Mouse (Mus musculus): ENCODE results near the gene Fam24b. TPM values are rescaled to one million over a fixed set of nuclear protein-coding genes. Genes with fewer than 3 reads are reported as not detected.

Gene Fam24b
- not detected in 2 replicates for total RNA-seq (2017)

GRCm38 (mm10) chr7:131329416-131329815 is at the start of gene Fam24b:
TSS of gene Fam24b (minus strand) at chr7:131329516.
- ATAC-seq (ENCODE audit: extremely low read depth, insufficient number of reproducible peaks, low FRiP score, poor library complexity, severe bottlenecking), result no peak

- ATAC-seq (ENCODE audit: extremely low read depth, insufficient number of reproducible peaks, low FRiP score, poor library complexity, severe bottlenecking), result no peak
Observed at GRCm38 (mm10) chr7:131371880-131372651, 42.8 kb upstream of the Fam24b start.

- ATAC-seq (ENCODE audit: extremely low read depth, insufficient number of reproducible peaks, low FRiP score, poor library complexity, severe bottlenecking), result no peak
Observed at GRCm38 (mm10) chr7:131371470-131371860, 42.1 kb upstream of the Fam24b start.

- ATAC-seq (ENCODE audit: extremely low read depth, insufficient number of reproducible peaks, low FRiP score, poor library complexity, severe bottlenecking), result peak; percentile 89
Observed at GRCm38 (mm10) chr7:131370648-131371469, 41.5 kb upstream of the Fam24b start, which contains the start of gene Pstk. TSS of gene Pstk (plus strand) at chr7:131371141.

- ATAC-seq (ENCODE audit: extremely low read depth, insufficient number of reproducible peaks, low FRiP score, poor library complexity, severe bottlenecking), result no peak
Observed at GRCm38 (mm10) chr7:131364131-131364530, 34.8 kb upstream of the Fam24b start.

- peak; percentile 87 for ATAC-seq (ENCODE audit: extremely low read depth, insufficient number of reproducible peaks, low FRiP score, poor library complexity, severe bottlenecking)
Observed at GRCm38 (mm10) chr7:131362615-131363300, 33.4 kb upstream of the Fam24b start, which contains the start of gene 2310057M21Rik. TSS of gene 2310057M21Rik (minus strand) at chr7:131362759.

- 0 out of 2 replicates have a peak, but pooled peaks have one; percentile 4 for ATAC-seq (ENCODE audit: extremely low read depth, insufficient number of reproducible peaks, low FRiP score, poor library complexity, severe bottlenecking)
Observed at GRCm38 (mm10) chr7:131362269-131362614, 32.9 kb upstream of the Fam24b start.

GRCm38 (mm10) chr7:131356105-131356504 is 26.8 kb upstream of the Fam24b start:
- ATAC-seq (ENCODE audit: extremely low read depth, insufficient number of reproducible peaks, low FRiP score, poor library complexity, severe bottlenecking), result no peak

GRCm38 (mm10) chr7:131345856-131346541 is 16.7 kb upstream of the Fam24b start:
- no peak for ATAC-seq (ENCODE audit: extremely low read depth, insufficient number of reproducible peaks, low FRiP score, poor library complexity, severe bottlenecking)

- no peak for ATAC-seq (ENCODE audit: extremely low read depth, insufficient number of reproducible peaks, low FRiP score, poor library complexity, severe bottlenecking)
Observed at GRCm38 (mm10) chr7:131337502-131338068, 8.3 kb upstream of the Fam24b start.

- no peak for ATAC-seq (ENCODE audit: extremely low read depth, insufficient number of reproducible peaks, low FRiP score, poor library complexity, severe bottlenecking)
Observed at GRCm38 (mm10) chr7:131333564-131333963, 4.2 kb upstream of the Fam24b start, which contains the start of gene Fam24a. TSS of gene Fam24a (plus strand) at chr7:131333864.

- ATAC-seq (ENCODE audit: extremely low read depth, insufficient number of reproducible peaks, low FRiP score, poor library complexity, severe bottlenecking), result no peak
Observed at GRCm38 (mm10) chr7:131331688-131332087, 2.4 kb upstream of the Fam24b start.

- ATAC-seq (ENCODE audit: extremely low read depth, insufficient number of reproducible peaks, low FRiP score, poor library complexity, severe bottlenecking), result no peak
Observed at GRCm38 (mm10) chr7:131327054-131327453, 2.3 kb downstream of the Fam24b start.

GRCm38 (mm10) chr7:131322192-131322591 is 7.1 kb downstream of the Fam24b start, which contains the start of gene Cuzd1:
TSS of gene Cuzd1 (minus strand) at chr7:131322292.
- no peak for ATAC-seq (ENCODE audit: extremely low read depth, insufficient number of reproducible peaks, low FRiP score, poor library complexity, severe bottlenecking)

GRCm38 (mm10) chr7:131318340-131318739 is 11.0 kb downstream of the Fam24b start:
- ATAC-seq (ENCODE audit: extremely low read depth, insufficient number of reproducible peaks, low FRiP score, poor library complexity, severe bottlenecking), result no peak

GRCm38 (mm10) chr7:131317587-131317986 is 11.7 kb downstream of the Fam24b start:
- no peak for ATAC-seq (ENCODE audit: extremely low read depth, insufficient number of reproducible peaks, low FRiP score, poor library complexity, severe bottlenecking)

- no peak for ATAC-seq (ENCODE audit: extremely low read depth, insufficient number of reproducible peaks, low FRiP score, poor library complexity, severe bottlenecking)
Observed at GRCm38 (mm10) chr7:131314493-131314892, 14.8 kb downstream of the Fam24b start.

- no peak for ATAC-seq (ENCODE audit: extremely low read depth, insufficient number of reproducible peaks, low FRiP score, poor library complexity, severe bottlenecking)
Observed at GRCm38 (mm10) chr7:131306733-131307132, 22.6 kb downstream of the Fam24b start.

All from neutrophil, adult 5-6 weeks (primary cell).